Mouse (Mus musculus): Measurements from ENCODE around the gene Clcn1. TPM values are rescaled to one million over a fixed set of nuclear protein-coding genes. Genes with fewer than 3 reads are reported as not detected.

The Clcn1 gene
- total and polyA plus RNA-seq, 3 experiments: 0.11 to 0.45 TPM; not detected in 1

DNA sequence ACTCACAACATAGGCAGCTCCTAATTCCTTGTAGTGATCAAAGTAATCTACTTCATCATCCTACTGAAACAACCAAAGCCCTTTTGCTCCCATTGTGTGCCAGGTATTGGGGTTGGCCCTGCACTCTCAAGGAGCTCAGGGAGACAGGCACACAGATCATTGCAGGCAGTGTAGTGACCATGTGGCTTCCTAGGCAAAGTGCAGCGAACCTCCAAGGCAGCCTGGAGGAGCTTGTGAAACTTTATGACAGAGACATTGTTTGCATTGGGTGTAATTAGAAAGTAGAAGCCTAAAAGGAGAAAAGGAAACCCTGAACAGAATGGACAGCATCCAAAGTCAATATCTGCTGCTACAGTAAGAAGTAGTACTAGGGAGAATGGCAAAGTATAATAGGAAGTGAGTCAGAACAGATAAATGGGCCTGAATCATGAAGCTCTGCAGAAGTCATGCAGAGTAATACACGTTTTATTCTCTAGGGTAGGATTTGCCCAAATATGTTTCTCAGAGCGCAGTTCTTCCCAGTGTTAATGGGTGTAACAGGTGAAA lies 9.1 kb downstream of the Clcn1 start:
- ATAC-seq (ENCODE audit: extremely low read depth, insufficient number of reproducible peaks, low FRiP score, poor library complexity, severe bottlenecking): no peak
- no peak for DNase-seq (ENCODE audit: low spot score)
- H3K4me3 ChIP-seq (ENCODE audit: low read depth, low read length): no peak overlapping the region
- H3K4me1 ChIP-seq (ENCODE audit: insufficient read depth, low read depth, low read length): peaks cover 2% of the 10 kb centered on the region; the same call in 1 of the 2 replicates
- H3K36me3 ChIP-seq (replicated peaks): no peaks in the 10 kb centered on the region
- peaks cover 38% of the 10 kb centered on the region for H3K27me3 ChIP-seq (ENCODE audit: insufficient read depth, low read length)
- H3K9me3 ChIP-seq (replicated peaks): no peaks in the 10 kb centered on the region
- TF ChIP-seq TAL1 (conservative IDR thresholded peaks at IDR 0.05; ENCODE audit: low read depth, low read length): no peak
- no peak for TF ChIP-seq POLR2AphosphoS5 (IDR thresholded peaks at IDR 0.05; ENCODE audit: insufficient replicate concordance, low read depth, low read length)
- TF ChIP-seq GATA1 (IDR thresholded peaks at IDR 0.05; ENCODE audit: borderline replicate concordance, low read length): no peak
- TF ChIP-seq CTCF (IDR thresholded peaks at IDR 0.05; ENCODE audit: low read depth, low read length): no peak
- TF ChIP-seq GATA2 (IDR thresholded peaks at IDR 0.05; ENCODE audit: borderline replicate concordance, low read depth, low read length): no peak

- TF ChIP-seq GATA1 (IDR thresholded peaks at IDR 0.05; ENCODE audit: borderline replicate concordance, low read length) (no peak), TAL1 (conservative IDR thresholded peaks at IDR 0.05; ENCODE audit: low read depth, low read length) (no peak), CTCF (IDR thresholded peaks at IDR 0.05; ENCODE audit: low read depth, low read length) (no peak), POLR2AphosphoS5 (IDR thresholded peaks at IDR 0.05; ENCODE audit: insufficient replicate concordance, low read depth, low read length) (no peak), GATA2 (IDR thresholded peaks at IDR 0.05; ENCODE audit: borderline replicate concordance, low read depth, low read length) (no peak)
- ATAC-seq (ENCODE audit: extremely low read depth, insufficient number of reproducible peaks, low FRiP score, poor library complexity, severe bottlenecking) (no peak), DNase-seq (ENCODE audit: low spot score) (no peak)
- Histone ChIP-seq H3K36me3 (replicated peaks) (no peaks in the 10 kb centered on the region), H3K4me1 (ENCODE audit: insufficient read depth, low read depth, low read length) (no peaks in the 10 kb centered on the region), H3K27me3 (ENCODE audit: insufficient read depth, low read length) (peaks cover 31% of the 10 kb centered on the region), H3K9me3 (replicated peaks) (no peaks in the 10 kb centered on the region), H3K4me3 (ENCODE audit: low read depth, low read length) (no peak overlapping the region)
Measured at GRCm38 (mm10) chr6:42299362-42299761, 12.9 kb downstream of the Clcn1 start.

- no peak for ATAC-seq (ENCODE audit: extremely low read depth, insufficient number of reproducible peaks, low FRiP score, poor library complexity, severe bottlenecking)
- Histone ChIP-seq H3K9me3 (replicated peaks) (no peaks in the 10 kb centered on the region), H3K4me1 (ENCODE audit: insufficient read depth, low read depth, low read length) (no peaks in the 10 kb centered on the region), H3K4me3 (ENCODE audit: low read depth, low read length) (no peak overlapping the region), H3K27me3 (ENCODE audit: insufficient read depth, low read length) (peaks cover 13% of the 10 kb centered on the region; the same call in 1 of the 2 replicates), H3K36me3 (replicated peaks) (no peaks in the 10 kb centered on the region)
- DNase-seq (ENCODE audit: low spot score): no peak
- TF ChIP-seq GATA1 (IDR thresholded peaks at IDR 0.05; ENCODE audit: borderline replicate concordance, low read length) (no peak), TAL1 (conservative IDR thresholded peaks at IDR 0.05; ENCODE audit: low read depth, low read length) (no peak), POLR2AphosphoS5 (IDR thresholded peaks at IDR 0.05; ENCODE audit: insufficient replicate concordance, low read depth, low read length) (no peak), CTCF (IDR thresholded peaks at IDR 0.05; ENCODE audit: low read depth, low read length) (no peak), GATA2 (IDR thresholded peaks at IDR 0.05; ENCODE audit: borderline replicate concordance, low read depth, low read length) (no peak)
Measured at GRCm38 (mm10) chr6:42309816-42310378, 23.4 kb downstream of the Clcn1 start.

DNA sequence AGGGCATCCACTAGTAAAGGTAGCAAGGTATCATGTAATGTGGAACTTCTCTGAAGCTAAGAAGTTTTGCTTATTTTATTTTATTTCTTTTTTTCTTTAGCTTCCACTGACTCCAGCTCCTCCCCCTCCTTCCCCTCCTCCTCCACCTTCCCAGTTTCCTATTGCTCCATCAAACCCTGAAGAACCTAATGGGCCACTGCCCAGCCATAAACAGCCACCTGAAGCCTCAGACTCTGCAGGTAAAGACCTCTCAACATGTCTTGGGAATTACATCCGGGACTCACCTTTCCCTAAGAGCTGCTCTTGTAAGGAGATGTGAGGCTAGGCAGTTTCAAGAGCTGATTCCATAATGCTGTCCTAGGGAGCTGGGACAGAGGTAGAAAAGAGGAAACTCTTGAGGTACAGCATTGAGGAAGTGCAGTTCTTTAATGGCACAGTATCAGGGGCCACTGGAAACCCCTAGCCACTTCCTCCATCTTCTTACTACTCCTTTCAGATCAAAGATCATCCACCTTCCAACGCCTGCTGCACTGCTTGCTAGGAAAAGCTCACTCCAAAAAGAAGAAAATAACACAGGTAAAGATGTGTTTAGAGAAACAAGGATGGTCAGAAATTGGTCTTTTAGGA lies 24.1 kb downstream of the Clcn1 start:
- ATAC-seq (ENCODE audit: extremely low read depth, insufficient number of reproducible peaks, low FRiP score, poor library complexity, severe bottlenecking) (no peak), DNase-seq (ENCODE audit: low spot score) (no peak)
- Histone ChIP-seq H3K4me3 (ENCODE audit: low read depth, low read length) (no peak overlapping the region), H3K4me1 (ENCODE audit: insufficient read depth, low read depth, low read length) (no peaks in the 10 kb centered on the region), H3K9me3 (replicated peaks) (no peaks in the 10 kb centered on the region), H3K27me3 (ENCODE audit: insufficient read depth, low read length) (peaks cover 13% of the 10 kb centered on the region; the same call in 1 of the 2 replicates), H3K36me3 (replicated peaks) (no peaks in the 10 kb centered on the region)
- TF ChIP-seq GATA2 (IDR thresholded peaks at IDR 0.05; ENCODE audit: borderline replicate concordance, low read depth, low read length): no peak
- no peak for TF ChIP-seq CTCF (IDR thresholded peaks at IDR 0.05; ENCODE audit: low read depth, low read length)
- TF ChIP-seq POLR2AphosphoS5 (IDR thresholded peaks at IDR 0.05; ENCODE audit: insufficient replicate concordance, low read depth, low read length): no peak

- ATAC-seq (ENCODE audit: extremely low read depth, insufficient number of reproducible peaks, low FRiP score, poor library complexity, severe bottlenecking) (no peak), DNase-seq (ENCODE audit: low spot score) (no peak)
- H3K4me3 ChIP-seq (ENCODE audit: low read depth, low read length): no peak overlapping the region
- H3K27me3 ChIP-seq (ENCODE audit: insufficient read depth, low read length): peaks cover 35% of the 10 kb centered on the region
- no peak for TF ChIP-seq GATA2 (IDR thresholded peaks at IDR 0.05; ENCODE audit: borderline replicate concordance, low read depth, low read length)
- TF ChIP-seq POLR2AphosphoS5 (IDR thresholded peaks at IDR 0.05; ENCODE audit: insufficient replicate concordance, low read depth, low read length): no peak
- TF ChIP-seq CTCF (IDR thresholded peaks at IDR 0.05; ENCODE audit: low read depth, low read length): no peak
- TF ChIP-seq TAL1 (conservative IDR thresholded peaks at IDR 0.05; ENCODE audit: low read depth, low read length): no peak
- no peak for TF ChIP-seq GATA1 (IDR thresholded peaks at IDR 0.05; ENCODE audit: borderline replicate concordance, low read length)
- no peaks in the 10 kb centered on the region for H3K4me1 ChIP-seq (ENCODE audit: insufficient read depth, low read depth, low read length)
- H3K9me3 ChIP-seq (replicated peaks): no peaks in the 10 kb centered on the region
- no peaks in the 10 kb centered on the region for H3K36me3 ChIP-seq (replicated peaks)
Measured at GRCm38 (mm10) chr6:42318293-42318692, 31.8 kb downstream of the Clcn1 start.

- Histone ChIP-seq H3K4me1 (ENCODE audit: insufficient read depth, low read depth, low read length) (no peaks in the 10 kb centered on the region), H3K9me3 (replicated peaks) (no peaks in the 10 kb centered on the region), H3K36me3 (replicated peaks) (no peaks in the 10 kb centered on the region), H3K4me3 (ENCODE audit: low read depth, low read length) (no peak overlapping the region), H3K27me3 (ENCODE audit: insufficient read depth, low read length) (peaks cover 47% of the 10 kb centered on the region)
- ATAC-seq (ENCODE audit: extremely low read depth, insufficient number of reproducible peaks, low FRiP score, poor library complexity, severe bottlenecking): no peak
- no peak for DNase-seq (ENCODE audit: low spot score)
- TF ChIP-seq POLR2AphosphoS5 (IDR thresholded peaks at IDR 0.05; ENCODE audit: insufficient replicate concordance, low read depth, low read length): no peak
- TF ChIP-seq GATA2 (IDR thresholded peaks at IDR 0.05; ENCODE audit: borderline replicate concordance, low read depth, low read length): no peak
- TF ChIP-seq TAL1 (conservative IDR thresholded peaks at IDR 0.05; ENCODE audit: low read depth, low read length): no peak
- no peak for TF ChIP-seq CTCF (IDR thresholded peaks at IDR 0.05; ENCODE audit: low read depth, low read length)
- TF ChIP-seq GATA1 (IDR thresholded peaks at IDR 0.05; ENCODE audit: borderline replicate concordance, low read length): no peak
Measured at GRCm38 (mm10) chr6:42323371-42324066, 37.0 kb downstream of the Clcn1 start.

All from G1E (cell line).